Mouse (Mus musculus): ENCODE results near the gene Reg3b. TPM values are rescaled to one million over a fixed set of nuclear protein-coding genes. Genes with fewer than 3 reads are reported as not detected.
"Not testable (repeated sequence)": the region's sequence is repeated elsewhere in the genome, so short reads cannot be mapped to it uniquely, and the experiment has no call there.

The Reg3b gene
- 0.33 and 2.6 TPM in 2 replicates for polyA plus RNA-seq (2015; fragmentation: Nextera tagmentation; extraction: Ambion mirVana)

GRCm38 (mm10) chr6:78370357-78370756 is at the start of gene Reg3b:
Gene Reg3b, plus strand, starts transcription at chr6:78370657.
- Histone ChIP-seq H3K4me3 (no peak within 1 kb of the TSS), H3K27me3 (replicated peaks) (no peaks in the 10 kb centered on the region), H3K4me2 (no peak within 1 kb of the TSS), H3K36me3 (no peaks in the 10 kb centered on the region), H3K27ac (replicated peaks) (no peak within 1 kb of the TSS), H3K4me1 (no peaks in the 10 kb centered on the region), H3K9ac (no peak within 1 kb of the TSS), H3K9me3 (no peaks in the 10 kb centered on the region)
- 76% methylated on average over 2 of the region's 2 CpGs for WGBS
- ATAC-seq (ENCODE audit: extremely low read depth, insufficient number of reproducible peaks, low FRiP score, low TSS enrichment): no peak

GRCm38 (mm10) chr6:78327798-78328197 is 42.7 kb upstream of the Reg3b start:
- Histone ChIP-seq H3K9ac (no peak overlapping the region), H3K4me3 (no peak overlapping the region), H3K27ac (replicated peaks) (no peak overlapping the region), H3K9me3 (no peaks in the 10 kb centered on the region), H3K36me3 (no peaks in the 10 kb centered on the region), H3K4me1 (no peaks in the 10 kb centered on the region), H3K27me3 (replicated peaks) (no peaks in the 10 kb centered on the region), H3K4me2 (no peak overlapping the region)
- ATAC-seq (ENCODE audit: extremely low read depth, insufficient number of reproducible peaks, low FRiP score, low TSS enrichment): no peak

GRCm38 (mm10) chr6:78329166-78329565 is 41.3 kb upstream of the Reg3b start:
- 69% methylated on average over 2 of the region's 2 CpGs for WGBS
- H3K4me1 ChIP-seq: no peaks in the 10 kb centered on the region

GRCm38 (mm10) chr6:78331919-78332569 is 38.4 kb upstream of the Reg3b start:
- Histone ChIP-seq H3K36me3 (no peaks in the 10 kb centered on the region), H3K27me3 (replicated peaks) (no peaks in the 10 kb centered on the region), H3K9me3 (no peaks in the 10 kb centered on the region), H3K4me3 (no peak overlapping the region), H3K4me1 (no peaks in the 10 kb centered on the region), H3K4me2 (no peak overlapping the region), H3K27ac (replicated peaks) (no peak overlapping the region), H3K9ac (no peak overlapping the region)
- ATAC-seq (ENCODE audit: extremely low read depth, insufficient number of reproducible peaks, low FRiP score, low TSS enrichment): no peak
- WGBS: 28% methylated on average over 7 of the region's 7 CpGs

More at GRCm38 (mm10) chr6:78329166-78329565, 41.3 kb upstream of the Reg3b start:
- H3K36me3 ChIP-seq: no peaks in the 10 kb centered on the region
- no peak overlapping the region for H3K4me2 ChIP-seq
- no peak overlapping the region for H3K27ac ChIP-seq (replicated peaks)
- H3K27me3 ChIP-seq (replicated peaks): no peaks in the 10 kb centered on the region
- H3K9me3 ChIP-seq: no peaks in the 10 kb centered on the region
- H3K9ac ChIP-seq: no peak overlapping the region
- no peak for ATAC-seq (ENCODE audit: extremely low read depth, insufficient number of reproducible peaks, low FRiP score, low TSS enrichment)
- no peak overlapping the region for H3K4me3 ChIP-seq

- no peaks in the 10 kb centered on the region for H3K9me3 ChIP-seq
- H3K36me3 ChIP-seq: no peaks in the 10 kb centered on the region
- no peak overlapping the region for H3K9ac ChIP-seq
- no peak overlapping the region for H3K27ac ChIP-seq (replicated peaks)
- H3K4me1 ChIP-seq: no peaks in the 10 kb centered on the region
- H3K4me2 ChIP-seq: no peak overlapping the region
- no peak for ATAC-seq (ENCODE audit: extremely low read depth, insufficient number of reproducible peaks, low FRiP score, low TSS enrichment)
- H3K4me3 ChIP-seq: no peak overlapping the region
- H3K27me3 ChIP-seq (replicated peaks): no peaks in the 10 kb centered on the region
These were observed 30.2 kb upstream of the Reg3b start for GRCm38 (mm10) chr6:78340296-78340695.

- WGBS: 58% methylated on average over 2 of the region's 2 CpGs
- Histone ChIP-seq H3K36me3 (no peaks in the 10 kb centered on the region), H3K4me1 (no peaks in the 10 kb centered on the region), H3K9ac (no peak overlapping the region), H3K9me3 (no peaks in the 10 kb centered on the region), H3K4me3 (no peak overlapping the region), H3K4me2 (no peak overlapping the region), H3K27me3 (replicated peaks) (no peaks in the 10 kb centered on the region), H3K27ac (replicated peaks) (no peak overlapping the region)
- ATAC-seq (ENCODE audit: extremely low read depth, insufficient number of reproducible peaks, low FRiP score, low TSS enrichment): no peak
These were observed 28.8 kb upstream of the Reg3b start for GRCm38 (mm10) chr6:78341689-78342088.

- Histone ChIP-seq H3K4me2 (no peak overlapping the region), H3K27ac (replicated peaks) (no peak overlapping the region), H3K4me3 (no peak overlapping the region), H3K9ac (no peak overlapping the region), H3K4me1 (no peaks in the 10 kb centered on the region), H3K9me3 (no peaks in the 10 kb centered on the region), H3K27me3 (replicated peaks) (no peaks in the 10 kb centered on the region), H3K36me3 (no peaks in the 10 kb centered on the region)
- no peak for ATAC-seq (ENCODE audit: extremely low read depth, insufficient number of reproducible peaks, low FRiP score, low TSS enrichment)
- 47% methylated on average over 2 of the region's 2 CpGs for WGBS
These were observed 8.4 kb upstream of the Reg3b start for GRCm38 (mm10) chr6:78361971-78362563.

GRCm38 (mm10) chr6:78378765-78379164 is 8.3 kb downstream of the Reg3b start, which contains the start of gene Reg3d:
Gene Reg3d, minus strand, starts transcription at chr6:78378865.
- Histone ChIP-seq H3K4me2 (no peak within 1 kb of the TSS), H3K27ac (replicated peaks) (no peak within 1 kb of the TSS), H3K9ac (no peak within 1 kb of the TSS), H3K27me3 (replicated peaks) (no peaks in the 10 kb centered on the region), H3K4me1 (no peaks in the 10 kb centered on the region), H3K4me3 (no peak within 1 kb of the TSS), H3K9me3 (no peaks in the 10 kb centered on the region), H3K36me3 (no peaks in the 10 kb centered on the region)
- WGBS: 52% methylated on average over 2 of the region's 2 CpGs
- ATAC-seq (ENCODE audit: extremely low read depth, insufficient number of reproducible peaks, low FRiP score, low TSS enrichment): no peak

GRCm38 (mm10) chr6:78380409-78380808 is 10.0 kb downstream of the Reg3b start, which contains the start of gene Reg3a:
Gene Reg3a, plus strand, starts transcription at chr6:78380709.
- no peak for ATAC-seq (ENCODE audit: extremely low read depth, insufficient number of reproducible peaks, low FRiP score, low TSS enrichment)
- Histone ChIP-seq H3K27ac (replicated peaks) (no peak within 1 kb of the TSS), H3K9ac (no peak within 1 kb of the TSS), H3K4me3 (no peak within 1 kb of the TSS), H3K36me3 (no peaks in the 10 kb centered on the region), H3K4me1 (no peaks in the 10 kb centered on the region), H3K27me3 (replicated peaks) (no peaks in the 10 kb centered on the region), H3K9me3 (no peaks in the 10 kb centered on the region), H3K4me2 (no peak within 1 kb of the TSS)

GRCm38 (mm10) chr6:78385609-78386008 is 15.2 kb downstream of the Reg3b start:
- H3K4me2 ChIP-seq: no peak overlapping the region
- H3K27me3 ChIP-seq (replicated peaks): no peaks in the 10 kb centered on the region
- H3K4me1 ChIP-seq: no peaks in the 10 kb centered on the region
- H3K9ac ChIP-seq: no peak overlapping the region
- no peaks in the 10 kb centered on the region for H3K9me3 ChIP-seq
- no peak for ATAC-seq (ENCODE audit: extremely low read depth, insufficient number of reproducible peaks, low FRiP score, low TSS enrichment)
- 76% methylated on average over 3 of the region's 3 CpGs for WGBS
- H3K36me3 ChIP-seq: no peaks in the 10 kb centered on the region
- H3K27ac ChIP-seq (replicated peaks): no peak overlapping the region
- no peak overlapping the region for H3K4me3 ChIP-seq

- ATAC-seq (ENCODE audit: extremely low read depth, insufficient number of reproducible peaks, low FRiP score, low TSS enrichment); H3K36me3 ChIP-seq; H3K4me3 ChIP-seq; H3K27ac ChIP-seq (replicated peaks); H3K4me2 ChIP-seq; H3K27me3 ChIP-seq (replicated peaks); H3K9ac ChIP-seq; H3K9me3 ChIP-seq; H3K4me1 ChIP-seq: not testable (repeated sequence)
- WGBS: 82% methylated on average over 4 of the region's 17 CpGs
These were observed 24.9 kb downstream of the Reg3b start, which contains the start of gene Reg2 for GRCm38 (mm10) chr6:78395323-78395722. Gene Reg2, plus strand, starts transcription at chr6:78395623.

GRCm38 (mm10) chr6:78422411-78422810 is 52.0 kb downstream of the Reg3b start, which contains the start of gene Reg1:
Gene Reg1, plus strand, starts transcription at chr6:78422711.
- H3K27me3 ChIP-seq (replicated peaks); H3K36me3 ChIP-seq; ATAC-seq (ENCODE audit: extremely low read depth, insufficient number of reproducible peaks, low FRiP score, low TSS enrichment); H3K4me2 ChIP-seq; H3K27ac ChIP-seq (replicated peaks); H3K4me1 ChIP-seq; H3K9me3 ChIP-seq; H3K9ac ChIP-seq; H3K4me3 ChIP-seq: not testable (repeated sequence)
